Mouse (Mus musculus) MEL (cell line): ENCODE results near the gene Pigo. TPM values are rescaled to one million over a fixed set of nuclear protein-coding genes. Genes with fewer than 3 reads are reported as not detected.

ENCODE experiments used
- DNase-seq: peaks from one replicate; pipeline ENCODE4 v3.0.0; 2011; ENCODE audit warnings: low read depth, low spot score
- H3K27ac ChIP-seq: 2 replicates; pipeline ENCODE4 v1.5.1; 2012; ENCODE audit warnings: low read depth, mild to moderate bottlenecking, control low read depth, low read length, moderate library complexity; ENCODE audit not compliant: control insufficient read depth
- H3K27me3 ChIP-seq, 2 experiments: fragments of 150-350 bp in 1 of 2; sonication (generic) in 1 of 2; 2 replicates each; pipeline ENCODE4 v1.6.1; 2012; ENCODE audit warnings: low read length in 2 of 2, mild to moderate bottlenecking in 2 of 2, improper control_type of control experiment in 1 of 2, moderate library complexity in 1 of 2; ENCODE audit not compliant: insufficient read depth in 2 of 2, control insufficient read depth in 1 of 2
- H3K36me3 ChIP-seq, 2 experiments: 2 replicates each; pipeline ENCODE4 v1.6.1; 2012 to 2014; ENCODE audit warnings: low read length in 2 of 2, improper control_type of control experiment in 1 of 2, inconsistent platforms in 1 of 2, mild to moderate bottlenecking in 1 of 2; ENCODE audit not compliant: insufficient read depth in 2 of 2, control insufficient read depth in 1 of 2
- H3K4me1 ChIP-seq, 2 experiments: fragments of 150-350 bp in 1 of 2; sonication (generic) in 1 of 2; 2 replicates each; pipeline ENCODE4 v1.6.1; 2012; ENCODE audit warnings: low read length in 2 of 2, improper control_type of control experiment in 1 of 2, mild to moderate bottlenecking in 1 of 2; ENCODE audit not compliant: insufficient read depth in 2 of 2, control insufficient read depth in 1 of 2
- H3K4me3 ChIP-seq, 2 experiments: fragments of 150-350 bp in 1 of 2; sonication (generic) in 1 of 2; 2 replicates each; pipeline ENCODE4 v1.5.1; 2012; ENCODE audit warnings: low read depth in 2 of 2, low read length in 2 of 2, mild to moderate bottlenecking in 2 of 2, moderate library complexity in 2 of 2, control low read depth in 1 of 2, improper control_type of control experiment in 1 of 2; ENCODE audit not compliant: control insufficient read depth in 1 of 2, insufficient read depth in 1 of 2
- H3K79me2 ChIP-seq: 2 replicates; pipeline ENCODE4 v1.6.1; 2012; ENCODE audit warnings: mild to moderate bottlenecking, low read length, moderate library complexity; ENCODE audit not compliant: control insufficient read depth, poor library complexity, insufficient read depth
- H3K9ac ChIP-seq: 2 replicates; pipeline ENCODE4 v1.6.1; 2012; ENCODE audit warnings: low read depth, mild to moderate bottlenecking, control low read depth, low read length, moderate library complexity; ENCODE audit not compliant: control insufficient read depth, poor library complexity, severe bottlenecking
- H3K9me3 ChIP-seq: fragments of 150-350 bp; sonication (generic); replicated peaks from 2 replicates; pipeline ENCODE4 v1.6.1; 2012; ENCODE audit warnings: mild to moderate bottlenecking, low read length, improper control_type of control experiment, moderate library complexity; ENCODE audit not compliant: insufficient read depth
- CHD1 ChIP-seq: IDR thresholded peaks from 2 replicates; pipeline ENCODE4 v1.6.1; 2012; ENCODE audit warnings: low read depth, mild to moderate bottlenecking, inconsistent platforms, low read length, improper control_type of control experiment
- CHD2 ChIP-seq: IDR thresholded peaks from 2 replicates; pipeline ENCODE4 v1.6.1; 2011; ENCODE audit warnings: low read length, improper control_type of control experiment
- CTCF ChIP-seq, 3 experiments: IDR thresholded peaks in 2 of 3; conservative IDR thresholded peaks in 1 of 3; 2 replicates each; pipeline ENCODE4 v1.5.1; 2011 to 2012; ENCODE audit warnings: low read length in 3 of 3, low read depth in 2 of 3, mild to moderate bottlenecking in 2 of 3, improper control_type of control experiment in 1 of 3, inconsistent platforms in 1 of 3, mixed read lengths in 1 of 3, moderate library complexity in 1 of 3; ENCODE audit not compliant: control insufficient read depth in 1 of 3, insufficient read depth in 1 of 3, poor library complexity in 1 of 3, severe bottlenecking in 1 of 3
- E2F4 ChIP-seq: IDR thresholded peaks from 2 replicates; pipeline ENCODE4 v1.6.1; 2011; ENCODE audit warnings: low read depth, low read length, improper control_type of control experiment, borderline replicate concordance
- ELF1 ChIP-seq: IDR thresholded peaks from 2 replicates; pipeline ENCODE4 v1.6.1; 2014; ENCODE audit warnings: low read depth, mild to moderate bottlenecking, inconsistent platforms, low read length, improper control_type of control experiment, moderate library complexity
- ETS1 ChIP-seq: IDR thresholded peaks from 2 replicates; pipeline ENCODE4 v1.6.1; 2012; ENCODE audit warnings: low read depth, mild to moderate bottlenecking, inconsistent platforms, low read length, improper control_type of control experiment, moderate library complexity
- GATA1 ChIP-seq: IDR thresholded peaks from 2 replicates; pipeline ENCODE4 v1.6.1; 2011; ENCODE audit warnings: low read depth, low read length, improper control_type of control experiment
- HCFC1 ChIP-seq: IDR thresholded peaks from 2 replicates; pipeline ENCODE4 v1.6.1; 2012; ENCODE audit warnings: low read depth, mild to moderate bottlenecking, inconsistent platforms, low read length, improper control_type of control experiment, moderate library complexity
- JUND ChIP-seq: IDR thresholded peaks from 2 replicates; pipeline ENCODE4 v1.6.1; 2011; ENCODE audit warnings: low read depth, mild to moderate bottlenecking, improper control_type of control experiment, low read length
- MAX ChIP-seq: IDR thresholded peaks from 2 replicates; pipeline ENCODE4 v1.6.1; 2011; ENCODE audit warnings: low read length, improper control_type of control experiment
- MXI1 ChIP-seq: IDR thresholded peaks from 2 replicates; pipeline ENCODE4 v1.6.1; 2011; ENCODE audit warnings: mild to moderate bottlenecking, low read depth, low read length, improper control_type of control experiment
- MYB ChIP-seq: IDR thresholded peaks from 2 replicates; pipeline ENCODE4 v1.6.1; 2011; ENCODE audit warnings: mild to moderate bottlenecking, low read depth, low read length, improper control_type of control experiment
- NELFE ChIP-seq: IDR thresholded peaks from 2 replicates; pipeline ENCODE4 v1.6.1; 2011; ENCODE audit warnings: low read depth, low read length, improper control_type of control experiment
- POLR2A ChIP-seq, 2 experiments: IDR thresholded peaks; 2 replicates each; pipeline ENCODE4 v1.6.1; 2011 to 2012; ENCODE audit warnings: low read length in 2 of 2, mild to moderate bottlenecking in 2 of 2, control low read depth in 1 of 2, improper control_type of control experiment in 1 of 2, low read depth in 1 of 2, moderate library complexity in 1 of 2; ENCODE audit not compliant: control insufficient read depth in 1 of 2, insufficient read depth in 1 of 2, poor library complexity in 1 of 2
- RAD21 ChIP-seq: IDR thresholded peaks from 2 replicates; pipeline ENCODE4 v1.6.1; 2011; ENCODE audit warnings: mild to moderate bottlenecking, low read depth, low read length, improper control_type of control experiment
- RCOR1 ChIP-seq: IDR thresholded peaks from 2 replicates; pipeline ENCODE4 v1.6.1; 2012; ENCODE audit warnings: low read depth, mild to moderate bottlenecking, inconsistent platforms, low read length, improper control_type of control experiment
- SIN3A ChIP-seq: IDR thresholded peaks from 2 replicates; pipeline ENCODE4 v1.6.1; 2012; ENCODE audit warnings: low read length, improper control_type of control experiment, inconsistent platforms
- SMC3 ChIP-seq: IDR thresholded peaks from 2 replicates; pipeline ENCODE4 v1.6.1; 2011; ENCODE audit warnings: low read depth, low read length, improper control_type of control experiment
- TAL1 ChIP-seq: IDR thresholded peaks from 2 replicates; pipeline ENCODE4 v1.6.1; 2012; ENCODE audit warnings: mild to moderate bottlenecking, inconsistent platforms, low read length, moderate library complexity, mixed read lengths
- TCF12 ChIP-seq: IDR thresholded peaks from 2 replicates; pipeline ENCODE4 v1.6.1; 2014; ENCODE audit warnings: low read depth, mild to moderate bottlenecking, inconsistent platforms, low read length, improper control_type of control experiment, moderate library complexity
- UBTF ChIP-seq: IDR thresholded peaks from 2 replicates; pipeline ENCODE4 v1.6.1; 2012; ENCODE audit warnings: low read depth, mild to moderate bottlenecking, inconsistent platforms, low read length, improper control_type of control experiment, moderate library complexity, borderline replicate concordance; ENCODE audit not compliant: insufficient read depth
- ZC3H11A ChIP-seq: IDR thresholded peaks from 2 replicates; pipeline ENCODE4 v1.6.1; 2012; ENCODE audit warnings: low read depth, mild to moderate bottlenecking, inconsistent platforms, low read length, improper control_type of control experiment
- ZKSCAN1 ChIP-seq: IDR thresholded peaks from 2 replicates; pipeline ENCODE4 v1.6.1; 2012; ENCODE audit warnings: low read depth, mild to moderate bottlenecking, inconsistent platforms, low read length, improper control_type of control experiment, moderate library complexity
- ZNF384 ChIP-seq: IDR thresholded peaks from 2 replicates; pipeline ENCODE4 v1.6.1; 2012; ENCODE audit warnings: low read depth, mild to moderate bottlenecking, inconsistent platforms, low read length, improper control_type of control experiment
- polyA plus RNA-seq, 2 experiments: library from polyadenylated mRNA; stranded (reverse) in 1 of 2; unstranded in 1 of 2; fragments of >175 nt in 1 of 2; fragments of >200 nt in 1 of 2; gene quantifications; 2 replicates each; pipeline versions ENCODE4 v1.2.1 to v1.2.4; 2012; ENCODE audit warnings: low replicate concordance in 2 of 2, low read depth in 1 of 2; ENCODE audit not compliant: insufficient read length in 2 of 2, insufficient read depth in 1 of 2, missing spikeins in 1 of 2
- total RNA-seq: library from RNA; depleted of rRNA; stranded (reverse); fragments of 300-350 nt; gene quantifications from 2 replicates; pipeline ENCODE4 v1.2.3, GENCODE M21; 2012

Gene Pigo
- total and polyA plus RNA-seq, 3 experiments: 22.3 to 36.1 TPM; not detected in 1

DNA sequence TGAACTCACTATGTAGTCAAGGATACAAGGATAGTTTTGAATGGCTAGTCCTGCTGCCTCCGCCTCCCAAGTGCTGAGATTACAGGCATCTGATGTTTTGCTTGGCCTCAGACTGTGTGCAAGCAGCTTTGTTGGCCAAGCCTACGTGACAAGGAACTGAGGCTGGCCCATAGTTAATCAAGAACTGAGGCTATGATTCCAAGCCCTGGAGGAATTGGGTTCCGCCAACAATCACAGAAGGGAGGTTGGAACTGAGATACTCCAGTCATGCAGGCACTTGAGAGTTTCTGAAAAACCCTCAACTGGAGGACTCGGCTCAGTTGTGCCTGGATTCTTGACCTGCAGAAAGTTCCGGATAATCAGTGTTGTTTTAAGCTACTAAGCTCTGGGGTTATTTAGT, 32.0 kb upstream of the Pigo start:
- H3K27me3 ChIP-seq: no peaks in the 10 kb centered on the region

DNA sequence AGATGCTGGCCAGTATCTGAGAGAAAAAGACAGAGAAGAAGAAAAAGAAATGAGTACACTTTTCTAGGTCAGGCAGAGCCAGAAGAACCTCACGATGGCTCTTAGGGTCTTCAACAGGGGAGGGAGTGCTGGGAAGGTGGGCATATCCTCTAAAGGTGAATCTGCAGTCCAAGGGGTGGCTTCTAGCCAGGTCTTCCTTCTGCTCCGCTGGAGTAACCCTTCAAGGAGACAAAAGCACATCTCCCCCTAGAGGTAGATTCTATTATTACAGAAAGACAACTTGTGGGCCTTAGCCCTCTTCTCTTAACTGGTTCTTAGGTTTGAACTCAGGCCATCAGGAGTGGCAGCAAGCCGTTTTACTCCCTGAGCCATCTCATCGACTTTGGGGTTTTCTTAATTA, 27.0 kb upstream of the Pigo start:
- Histone ChIP-seq H3K36me3 (no peaks in the 10 kb centered on the region), H3K27me3 (no peaks in the 10 kb centered on the region), H3K4me1 (no peaks in the 10 kb centered on the region), H3K79me2 (no peaks in the 10 kb centered on the region), H3K9me3 (no peaks in the 10 kb centered on the region), H3K27ac (no peak overlapping the region), H3K4me3 (no peak overlapping the region), H3K9ac (0 out of 2 replicates have a peak overlapping the region, but pooled peaks have one; percentile 4)
- DNase-seq: peak; percentile 87
- TF ChIP-seq GATA1 (no peak), TCF12 (0 out of 2 replicates have a peak, but pooled peaks have one; percentile 25), RAD21 (peak; percentile 51), MXI1 (no peak), SMC3 (peak; percentile 64), HCFC1 (0 out of 2 replicates have a peak, but pooled peaks have one; percentile 18), CHD2 (no peak), ZC3H11A (peak; percentile 45), E2F4 (no peak), SIN3A (0 out of 2 replicates have a peak, but pooled peaks have one; percentile 45), CTCF (IDR thresholded peaks at IDR 0.05 in 2 of 3, conservative IDR thresholded peaks at IDR 0.05 in 1 of 3; ENCODE audit: control insufficient read depth in 1 of 3, insufficient read depth in 1 of 3, low read depth in 2 of 3, low read length in 3 of 3, poor library complexity in 1 of 3, severe bottlenecking in 1 of 3) (peak; percentile 32 to 77 (median 75))

More for the DNA sequence above, 32.0 kb upstream of the Pigo start:
- no peaks in the 10 kb centered on the region; the same call in 1 of the 2 replicates for H3K79me2 ChIP-seq
- peaks cover 3 to 7% of the 10 kb centered on the region in 2 experiments; a peak in 3 of 4 replicates for H3K4me1 ChIP-seq
- H3K36me3 ChIP-seq: peaks cover 0 to 10% of the 10 kb centered on the region in 2 experiments; a peak in 2 of 4 replicates
- H3K4me3 ChIP-seq: no peak overlapping the region
- DNase-seq: no peak
- no peak overlapping the region for H3K27ac ChIP-seq
- no peaks in the 10 kb centered on the region for H3K9me3 ChIP-seq
- TF ChIP-seq SMC3: no peak
- no peak for TF ChIP-seq ZNF384
- no peak for TF ChIP-seq JUND
- TF ChIP-seq POLR2A (IDR thresholded peaks at IDR 0.05; ENCODE audit: control insufficient read depth in 1 of 2, insufficient read depth in 1 of 2, low read depth in 1 of 2, low read length in 2 of 2, poor library complexity in 1 of 2): no peak
- no peak overlapping the region for H3K9ac ChIP-seq

DNA sequence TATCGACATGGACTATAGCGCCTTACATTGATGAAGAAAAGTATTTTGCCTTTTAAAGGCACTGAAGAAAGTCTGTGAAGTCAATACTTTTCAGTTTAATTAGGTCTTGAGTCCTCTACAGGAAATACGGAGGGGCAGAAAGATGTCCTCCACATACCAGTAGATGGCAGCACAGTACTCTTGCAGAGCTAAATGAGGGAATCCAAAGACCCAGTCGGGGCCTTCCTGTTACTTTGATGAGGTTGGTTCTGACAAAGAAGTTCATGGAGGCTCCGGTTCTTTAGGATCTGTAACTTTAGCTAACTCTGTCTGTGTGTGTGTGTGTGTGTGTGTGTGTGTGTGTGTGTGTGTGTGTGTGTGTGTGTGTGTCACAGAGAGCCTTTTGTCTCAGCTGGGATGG, 21.6 kb upstream of the Pigo start:
- H3K4me3 ChIP-seq: peak overlapping the region; percentile 56 to 62
- no peaks in the 10 kb centered on the region for H3K27me3 ChIP-seq
- peaks cover 5 to 24% of the 10 kb centered on the region in 2 experiments for H3K4me1 ChIP-seq
- no peak overlapping the region for H3K27ac ChIP-seq
- peak; percentile 94 for DNase-seq
- peaks cover 0 to 9% of the 10 kb centered on the region in 2 experiments; a peak in 2 of 4 replicates for H3K36me3 ChIP-seq
- peak overlapping the region; percentile 63 for H3K9ac ChIP-seq
- no peaks in the 10 kb centered on the region for H3K9me3 ChIP-seq
- no peaks in the 10 kb centered on the region for H3K79me2 ChIP-seq
- TF ChIP-seq MAX (no peak), CTCF (IDR thresholded peaks at IDR 0.05 in 2 of 3, conservative IDR thresholded peaks at IDR 0.05 in 1 of 3; ENCODE audit: control insufficient read depth in 1 of 3, insufficient read depth in 1 of 3, low read depth in 2 of 3, low read length in 3 of 3, poor library complexity in 1 of 3, severe bottlenecking in 1 of 3) (peak; percentile 63 to 94 (median 88)), TAL1 (no peak), CHD1 (no peak), E2F4 (no peak), RCOR1 (no peak), SMC3 (peak; percentile 69), ZC3H11A (peak; percentile 53; the same call in 1 of the 2 replicates), JUND (no peak), ETS1 (no peak), UBTF (no peak), GATA1 (no peak), TCF12 (0 out of 2 replicates have a peak, but pooled peaks have one; percentile 37), CHD2 (no peak), ZNF384 (no peak), MYB (no peak), ELF1 (peak; percentile 36; the same call in 1 of the 2 replicates), NELFE (no peak), MXI1 (peak; percentile 39; the same call in 1 of the 2 replicates), ZKSCAN1 (no peak)
